Mouse (Mus musculus) megakaryocyte, adult 5-6 weeks (primary cell): ENCODE data around the gene Smim23. TPM values are rescaled to one million over a fixed set of nuclear protein-coding genes. Genes with fewer than 3 reads are reported as not detected.

Experiments used
- ATAC-seq: 2 replicates; pipeline ENCODE4 v1.8.0; 2016; ENCODE audit warnings: mild to moderate bottlenecking, inconsistent platforms; ENCODE audit not compliant: poor library complexity, severe bottlenecking
- total RNA-seq, 2 experiments: library from RNA; stranded (forward) in 1 of 2; stranded (reverse) in 1 of 2; fragments of 153-499, 151-499 nt in 1 of 2; fragments of 221-1000, 200-1000 nt in 1 of 2; gene quantifications; 2 replicates each; pipeline versions ENCODE4 v1.2.3 to v1.2.4; 2015 to 2017

The Smim23 gene
- total RNA-seq, 2 experiments from 2014 or later: not detected

DNA sequence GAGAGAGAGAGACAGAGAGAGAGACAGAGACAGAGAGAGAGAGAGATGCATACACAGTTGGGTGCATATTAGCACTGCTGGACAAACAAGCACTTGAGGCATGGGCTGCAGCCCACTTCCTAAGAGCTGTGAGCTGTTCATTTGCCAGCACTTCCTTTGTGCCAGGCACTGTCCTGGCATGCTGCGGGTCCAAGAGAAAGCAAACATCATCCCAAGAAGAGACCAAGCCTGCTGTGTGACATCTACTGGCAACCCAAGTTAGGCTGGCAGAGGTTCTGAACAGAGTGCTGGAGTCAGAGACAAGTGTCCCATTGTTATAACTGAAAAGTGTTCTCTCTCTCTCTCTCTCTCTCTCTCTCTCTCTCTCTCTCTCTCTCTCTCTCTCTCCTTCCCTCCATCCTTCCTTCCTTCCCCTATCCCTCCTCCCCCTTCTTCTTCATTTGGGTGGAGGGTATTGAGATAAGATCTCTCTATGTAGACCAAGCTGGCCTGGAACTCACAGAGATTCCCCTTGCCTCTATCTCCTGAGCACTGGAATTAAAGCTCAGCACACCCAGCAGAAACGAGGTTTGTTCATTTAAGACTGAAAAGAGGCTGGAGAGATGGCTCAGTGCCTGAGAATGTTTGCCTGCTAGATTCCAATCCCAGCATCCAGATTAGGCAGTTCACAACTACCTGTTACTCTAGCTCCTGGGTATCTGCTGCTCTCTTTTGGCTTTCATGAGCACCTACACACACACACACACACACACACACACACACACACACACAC, 42.6 kb downstream of the Smim23 start:
- ATAC-seq: no peak

DNA sequence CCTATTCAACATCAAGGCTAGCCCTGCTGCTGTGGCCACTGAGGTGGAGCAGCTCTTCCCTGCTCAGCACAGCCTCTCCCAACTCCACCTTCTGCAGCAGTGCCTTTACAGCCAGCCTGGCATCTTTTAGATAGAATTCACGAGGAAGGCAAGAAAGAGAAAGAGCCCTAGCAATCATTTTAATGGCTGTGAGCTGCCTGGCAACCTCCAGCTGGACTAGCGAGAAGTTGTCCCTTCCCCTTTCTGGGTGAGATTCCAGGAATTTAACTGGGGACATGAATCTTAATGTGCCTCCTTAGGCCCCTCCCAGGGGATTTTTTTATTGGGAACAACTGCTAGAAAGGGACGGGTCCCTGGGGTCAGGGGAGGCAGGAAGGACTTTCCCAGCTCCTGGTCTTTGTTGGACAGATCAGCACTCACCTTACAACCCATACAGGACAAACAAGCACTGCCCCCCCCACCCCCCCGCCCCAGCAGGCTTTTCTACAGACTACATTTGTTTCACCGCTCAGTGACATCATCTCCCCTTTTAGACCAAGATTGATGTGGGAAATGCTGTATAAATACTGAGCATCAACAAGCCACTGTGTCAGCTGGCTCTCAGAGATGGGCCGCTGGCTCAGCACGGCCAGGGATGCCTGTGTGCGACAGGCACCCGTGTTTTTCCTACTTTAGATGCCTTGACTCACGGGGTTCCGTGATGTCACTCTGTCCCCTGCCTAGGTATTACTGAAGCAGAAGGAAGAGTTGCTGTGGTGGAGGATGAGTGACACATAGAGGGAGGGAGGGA, 43.5 kb downstream of the Smim23 start:
- no peak for ATAC-seq

DNA sequence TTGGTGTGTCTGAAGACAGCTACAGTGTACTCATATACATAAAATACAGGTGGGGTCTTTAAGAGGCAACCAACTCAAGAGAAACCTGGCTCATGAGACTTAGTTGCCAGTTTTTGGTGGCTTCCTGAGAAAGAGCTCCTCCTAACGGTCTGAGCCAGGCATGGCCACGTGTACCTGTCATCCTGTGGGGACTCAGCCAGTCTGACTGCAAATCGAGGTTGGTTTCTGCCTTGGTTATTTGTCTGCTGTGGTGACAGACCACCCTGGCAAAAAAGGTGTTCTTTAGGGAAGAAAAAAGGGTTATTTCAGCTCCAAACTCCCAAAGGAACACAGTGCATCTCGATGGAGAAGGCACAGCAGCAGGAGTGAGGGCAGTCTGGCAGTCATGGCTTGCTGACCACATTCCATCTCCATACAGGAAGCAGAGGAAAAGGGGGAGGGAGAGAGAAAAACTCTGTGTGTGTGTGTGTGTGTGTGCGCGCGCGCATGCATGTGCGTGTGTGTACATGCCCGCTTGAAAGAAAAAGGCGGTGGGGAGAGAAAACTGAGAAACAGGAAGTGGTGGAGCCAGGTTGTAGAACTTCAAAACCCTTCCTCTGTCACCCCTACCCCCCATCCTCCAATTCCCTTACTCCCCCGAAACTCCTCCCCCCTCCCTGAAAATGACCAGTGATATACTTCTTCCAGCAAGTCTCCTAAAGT, 55.6 kb downstream of the Smim23 start:
- no peak for ATAC-seq

Other genes starting within 250 kb of the Smim23 start
- 30.0 and 30.4 TPM in 2 replicates for gene Fbxw11, start 181.9 kb downstream of the Smim23 start, total RNA-seq (2015)
- 47.0 and 52.8 TPM in 2 replicates for gene Fbxw11, start 181.9 kb downstream of the Smim23 start, total RNA-seq (2017)